Mouse (Mus musculus) Patski (cell line): Measurements from ENCODE around the gene Zc3hav1. TPM values are rescaled to one million over a fixed set of nuclear protein-coding genes. Genes with fewer than 3 reads are reported as not detected.

Experiments used
- ATAC-seq: fragments of 100-300 bp; one replicate; pipeline ENCODE4 v1.8.0; 2021
- CTCF ChIA-PET: fragments of 350-600 bp; sonication (Branson Sonifier 250); formaldehyde crosslinking; loops from one replicate; lab custom pipeline; 2022; ENCODE audit warnings: inconsistent platforms; lab: Charles Lee
- POLR2A ChIA-PET: fragments of 350-600 bp; sonication (Branson Sonifier 250); formaldehyde crosslinking; loops from one replicate; lab custom pipeline; 2022; ENCODE audit warnings: antibody characterized with exemption, inconsistent platforms; lab: Charles Lee
- DNase-seq: peaks from one replicate; pipeline ENCODE4 v3.0.0-alpha.2; 2011; ENCODE audit warnings: low read depth, low spot score
- H3K27me3 ChIP-seq: fragments of 371-371 bp; one replicate; pipeline ENCODE4 v1.5.1; 2021
- CTCF ChIP-seq: fragments of 100-300 bp; IDR thresholded peaks from one replicate; pipeline ENCODE4 v1.5.1; 2021
- in situ Hi-C: fragments of 300-500 bp; cut with MboI; formaldehyde crosslinking; loops from 3 replicates; pipeline ENCODE4 v1.11.1; 2018; ENCODE audit warnings: low pct_unique_long_range_greater_than_20kb, mixed read lengths
- polyA plus RNA-seq: library from polyadenylated mRNA; unstranded; gene quantifications from one replicate; pipeline ENCODE4 v1.2.3, GENCODE M21; 2021

Gene Zc3hav1
- polyA plus RNA-seq, 1 experiment from 2014 or later: 32.7 TPM

DNA sequence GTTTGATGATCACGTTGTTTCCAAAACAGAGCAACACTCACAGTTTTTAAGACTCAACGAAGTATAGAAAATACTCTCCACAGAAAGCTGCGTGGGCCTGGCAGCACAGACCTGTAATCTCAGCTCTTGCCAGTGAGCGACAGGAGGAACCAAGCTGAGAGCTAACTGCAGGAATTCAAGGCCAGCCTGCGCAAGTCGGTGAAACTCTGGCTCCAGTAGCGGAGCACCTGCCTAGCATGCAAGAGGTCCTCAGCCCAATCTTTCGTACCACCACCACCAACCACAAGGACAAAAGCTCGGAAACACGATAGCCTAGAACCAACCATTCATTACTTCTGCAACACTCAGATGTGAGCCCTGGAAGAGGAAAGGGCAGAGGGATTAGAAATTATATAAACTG lies 2.0 kb downstream of the Zc3hav1 start:
- no peak for ATAC-seq
- no peaks in the 10 kb centered on the region for H3K27me3 ChIP-seq
- ChIA-PET CTCF (no interaction called here), POLR2A (interaction anchor here (0.6 kb wide), 1 partner anchor 94 kb away, joined by 4 read pairs; no protein-coding TSS in a partner anchor)
- DNase-seq: no peak
- in situ Hi-C loops: no loop called here
- TF ChIP-seq CTCF: no peak

DNA sequence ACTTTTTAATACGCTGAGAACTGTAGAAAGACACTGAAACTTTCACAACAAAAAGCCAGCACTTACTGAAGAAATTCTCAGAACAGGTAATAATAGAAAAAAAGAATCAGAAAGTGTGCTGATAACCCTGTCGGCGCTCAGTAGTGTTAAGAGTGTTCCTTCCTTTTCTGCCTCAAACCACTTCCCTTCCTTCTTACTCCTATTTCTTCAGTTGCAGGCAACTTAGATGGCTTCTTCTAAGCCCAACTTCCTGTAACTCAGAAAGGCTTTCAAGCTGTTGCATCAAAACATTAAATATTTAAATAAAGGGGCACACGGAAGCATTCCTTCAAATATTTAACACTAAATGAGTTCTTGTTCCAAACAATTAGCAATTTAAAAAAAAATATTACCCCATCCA lies 2.5 kb downstream of the Zc3hav1 start:
- ATAC-seq (no peak), DNase-seq (no peak)
- TF ChIP-seq CTCF: no peak
- no peaks in the 10 kb centered on the region for H3K27me3 ChIP-seq
- ChIA-PET POLR2A (no interaction called here), CTCF (no interaction called here)
- in situ Hi-C loops: no loop called here

DNA sequence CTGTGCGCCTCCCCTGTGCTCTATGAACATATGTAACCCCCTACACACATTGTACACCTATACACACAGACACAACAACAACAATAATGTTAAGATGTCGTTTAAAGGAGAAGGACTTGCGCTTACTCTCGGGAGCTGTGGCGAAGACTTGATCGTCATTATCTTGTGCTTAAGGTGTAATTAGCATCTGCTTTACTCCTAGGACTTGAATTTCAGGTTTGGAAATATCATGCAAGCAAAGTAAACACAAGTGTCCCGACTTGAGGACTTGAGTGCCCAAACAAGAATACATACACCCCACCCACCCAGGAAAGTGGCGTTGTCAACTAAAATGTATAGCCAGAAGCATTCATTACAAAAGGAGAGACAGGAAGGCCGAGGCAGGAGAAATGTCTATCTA lies 4.6 kb downstream of the Zc3hav1 start:
- no peak for TF ChIP-seq CTCF
- in situ Hi-C loops: no loop called here
- ATAC-seq: no peak
- CTCF ChIA-PET: no interaction called here
- no peak for DNase-seq
- POLR2A ChIA-PET: no interaction called here
- H3K27me3 ChIP-seq: no peaks in the 10 kb centered on the region

DNA sequence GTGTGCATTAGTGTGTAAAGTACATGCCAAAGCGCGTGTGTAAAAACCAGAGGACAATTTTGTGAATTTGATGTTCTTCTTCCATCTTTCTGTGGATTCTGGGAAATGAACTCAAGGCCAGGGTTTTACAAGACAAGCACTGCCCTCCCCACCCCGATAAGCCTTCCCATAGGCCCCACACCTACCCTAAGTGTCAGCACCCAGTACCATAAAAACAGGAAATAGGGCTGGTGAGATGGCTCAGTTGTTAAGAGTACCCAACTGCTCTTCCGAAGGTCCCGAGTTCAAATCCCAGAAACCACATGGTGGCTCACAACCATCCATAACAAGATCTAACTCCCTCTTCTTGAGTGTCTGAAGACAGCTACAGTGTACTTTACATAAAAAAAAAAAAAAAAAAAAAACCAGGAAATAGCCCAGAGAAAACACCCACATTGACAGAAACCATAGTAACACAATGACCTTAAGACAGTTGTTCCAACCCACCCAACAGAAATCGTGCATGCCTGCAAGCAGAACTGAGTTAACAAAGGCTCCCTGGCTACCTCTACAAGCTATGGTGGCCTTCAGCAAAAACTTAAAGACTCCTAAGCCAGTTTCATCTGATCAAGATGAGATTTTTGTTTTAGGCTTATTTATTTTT lies 5.5 kb downstream of the Zc3hav1 start:
- CTCF ChIA-PET: no interaction called here
- TF ChIP-seq CTCF: no peak
- POLR2A ChIA-PET: interaction anchor here (0.6 kb wide), 1 partner anchor 49 kb away, joined by 4 read pairs; no protein-coding TSS in a partner anchor
- ATAC-seq (no peak), DNase-seq (no peak)
- in situ Hi-C loops: no loop called here
- no peaks in the 10 kb centered on the region for H3K27me3 ChIP-seq

DNA sequence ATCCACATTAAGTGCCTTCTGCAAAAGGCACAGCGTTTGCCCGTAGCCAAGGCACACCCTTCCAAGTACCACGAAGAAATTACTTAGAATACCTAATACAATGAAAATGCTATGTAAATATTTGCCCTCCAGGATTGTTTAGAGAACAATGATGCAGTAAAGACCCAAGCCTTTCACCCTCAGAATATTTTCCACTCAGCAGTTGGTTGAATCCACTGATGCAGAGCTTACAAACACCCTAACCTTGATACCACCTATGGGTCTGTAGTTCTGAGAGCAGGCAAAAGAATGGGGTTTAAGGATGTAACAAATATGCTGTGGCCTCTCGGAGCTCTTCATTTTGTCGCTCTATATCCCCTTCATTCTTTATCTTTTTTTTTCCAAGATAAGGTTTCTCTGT lies 6.5 kb downstream of the Zc3hav1 start:
- DNase-seq (no peak), ATAC-seq (no peak)
- in situ Hi-C loops: no loop called here
- ChIA-PET CTCF (no interaction called here), POLR2A (no interaction called here)
- no peak for TF ChIP-seq CTCF
- H3K27me3 ChIP-seq: no peaks in the 10 kb centered on the region

DNA sequence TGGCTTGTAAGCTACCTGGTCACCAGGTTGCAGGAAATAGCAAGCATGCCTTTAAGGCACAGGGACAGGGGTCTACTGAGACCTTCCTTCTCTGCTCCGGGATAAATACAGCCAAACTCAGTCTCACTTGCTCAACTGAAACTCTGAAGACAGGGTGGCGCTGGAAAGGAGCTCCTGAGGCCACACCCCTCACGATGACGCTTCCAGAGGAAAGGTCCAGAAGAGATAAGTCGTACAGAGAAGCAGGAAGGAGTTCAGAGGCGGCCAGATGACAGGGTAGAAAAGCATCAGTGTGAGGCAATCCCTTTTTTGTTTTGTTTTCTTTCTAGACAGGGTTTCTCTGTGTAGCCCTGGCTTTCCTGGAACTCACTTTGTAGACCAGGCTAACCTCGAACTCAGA lies 8.6 kb downstream of the Zc3hav1 start:
- ChIA-PET POLR2A (no interaction called here), CTCF (no interaction called here)
- TF ChIP-seq CTCF: no peak
- in situ Hi-C loops: no loop called here
- DNase-seq: no peak
- H3K27me3 ChIP-seq: no peaks in the 10 kb centered on the region
- ATAC-seq: no peak

DNA sequence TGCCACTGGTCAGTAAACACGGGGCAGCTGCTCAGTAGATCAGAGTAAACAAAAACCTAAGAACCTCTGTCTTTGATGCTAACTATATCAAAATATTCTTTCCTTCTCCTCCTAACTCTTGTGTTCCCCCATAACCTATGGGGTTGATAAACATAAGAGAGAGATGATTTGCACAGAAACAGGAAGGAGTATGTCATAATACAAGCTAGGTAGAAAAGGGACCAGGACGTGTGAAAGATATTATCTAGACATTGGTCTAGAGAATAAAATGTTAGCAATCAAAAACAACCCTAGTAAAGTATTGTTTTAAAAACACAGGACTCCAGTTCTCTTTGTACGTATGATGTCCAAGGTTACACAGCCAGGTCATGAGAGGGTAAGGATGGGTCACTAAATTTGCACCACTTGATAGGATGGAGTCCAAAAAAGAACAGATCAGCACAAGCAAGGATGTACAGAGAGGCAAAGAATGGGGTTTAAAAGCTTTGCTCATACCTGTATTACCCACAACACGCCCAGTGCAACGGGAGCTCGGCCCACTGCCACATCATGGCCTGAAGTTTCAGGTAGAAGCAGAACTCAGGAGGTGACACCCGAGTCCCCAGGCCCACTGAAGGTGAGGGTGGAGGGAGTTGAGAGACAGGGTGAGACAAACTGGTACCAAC lies 10.3 kb downstream of the Zc3hav1 start:
- no peak for DNase-seq
- CTCF ChIA-PET: no interaction called here
- POLR2A ChIA-PET: interaction anchor here (0.6 to 1.4 kb wide), 2 partner anchors 10 to 957 kb away, joined by 3 read pairs; partner anchors contain the start of gene Zc3hav1
- no peak for TF ChIP-seq CTCF
- H3K27me3 ChIP-seq: no peaks in the 10 kb centered on the region
- in situ Hi-C loops: no loop called here
- ATAC-seq: no peak

DNA sequence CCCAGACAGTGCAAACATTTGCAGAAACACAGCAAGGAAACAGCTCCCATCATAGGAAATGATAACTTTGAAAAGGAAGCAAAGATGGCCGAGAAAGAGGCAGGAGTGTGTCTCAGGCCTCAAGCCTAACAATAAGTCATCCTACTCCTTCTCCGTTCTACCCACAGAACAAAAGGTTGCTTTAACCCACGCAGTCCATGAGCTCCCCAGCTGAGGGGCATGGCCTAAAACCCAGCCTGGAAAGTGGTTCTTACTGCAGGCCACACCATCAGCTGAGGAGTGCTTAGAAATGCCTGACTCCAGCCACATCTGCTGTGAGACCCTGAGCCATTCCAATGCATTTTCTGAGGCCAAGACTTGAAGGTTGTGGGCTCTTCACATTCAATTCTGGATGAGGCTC lies 10.8 kb downstream of the Zc3hav1 start:
- POLR2A ChIA-PET: interaction anchor here (1.4 kb wide), 1 partner anchor 11 kb away, joined by 3 read pairs; the partner anchor contains the start of gene Zc3hav1
- in situ Hi-C loops: no loop called here

DNA sequence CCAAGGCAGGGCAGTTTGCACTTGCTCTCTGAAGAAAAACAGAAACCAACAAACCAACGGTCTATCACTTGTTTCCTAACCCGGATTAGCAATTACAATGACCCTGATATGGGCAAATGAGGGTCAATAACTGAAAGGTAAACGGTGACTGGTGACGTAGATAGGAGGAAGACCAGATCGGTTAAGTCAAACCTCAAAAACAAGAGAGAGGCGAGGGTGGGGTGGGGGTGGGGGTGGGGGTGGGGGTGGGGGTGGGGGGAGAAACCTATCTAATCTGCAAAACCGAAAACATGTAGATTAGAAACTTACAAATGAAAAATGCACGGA lies 11.8 kb downstream of the Zc3hav1 start:
- DNase-seq (no peak), ATAC-seq (no peak)
- ChIA-PET POLR2A (no interaction called here), CTCF (interaction anchor here (1.1 kb wide), 1 partner anchor 9 kb away, joined by 3 read pairs; no protein-coding TSS in a partner anchor)
- no peak for TF ChIP-seq CTCF
- in situ Hi-C loops: no loop called here
- no peaks in the 10 kb centered on the region for H3K27me3 ChIP-seq

More for the DNA sequence above, 10.8 kb downstream of the Zc3hav1 start:
- DNase-seq (no peak), ATAC-seq (no peak)
- CTCF ChIA-PET: no interaction called here
- TF ChIP-seq CTCF: no peak
- no peaks in the 10 kb centered on the region for H3K27me3 ChIP-seq

DNA sequence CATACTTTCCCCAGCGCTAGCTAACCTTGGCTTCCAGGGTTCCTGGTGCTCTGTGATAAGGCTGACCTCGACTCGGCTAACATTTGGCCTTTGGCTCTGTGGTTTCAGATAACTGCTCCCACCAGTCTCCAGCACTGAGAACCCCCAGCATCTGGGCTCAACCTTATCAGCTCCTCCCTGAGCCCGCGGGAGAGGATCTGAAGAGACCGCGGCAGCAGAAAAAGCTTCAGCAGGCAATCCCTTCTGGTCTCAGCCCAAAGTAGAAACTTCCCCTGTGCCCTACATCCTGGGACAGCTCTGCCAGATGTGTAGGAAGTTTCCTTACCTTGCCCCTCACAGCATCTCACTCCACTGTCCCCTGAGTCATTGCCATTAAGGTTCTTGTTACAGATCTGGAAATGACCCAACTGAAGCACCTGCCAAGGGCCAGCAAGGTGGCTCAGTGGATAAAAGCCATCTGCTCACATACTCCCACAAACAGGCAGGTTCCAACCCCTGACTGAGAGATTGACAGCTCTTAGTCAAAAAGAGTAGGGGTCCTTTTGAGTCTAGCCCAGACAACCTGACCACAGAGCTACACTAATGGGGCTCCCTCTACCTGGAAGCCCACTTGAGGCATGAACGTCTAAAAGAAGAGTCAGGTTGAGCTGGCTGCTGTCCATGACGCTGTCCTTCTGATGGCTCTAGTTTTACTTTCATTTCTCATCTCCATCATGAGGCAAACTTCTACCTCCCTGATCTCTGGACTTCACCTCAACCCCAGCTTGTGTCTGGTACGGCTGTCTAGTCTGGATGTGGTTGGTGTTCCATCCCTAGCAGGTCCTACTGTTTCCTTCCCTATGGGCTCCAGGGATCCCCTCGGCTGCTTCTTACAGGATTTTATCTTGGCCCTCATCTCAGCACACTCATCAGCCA lies 12.4 kb downstream of the Zc3hav1 start:
- ChIA-PET CTCF (interaction anchor here (1.1 kb wide), 1 partner anchor 9 kb away, joined by 3 read pairs; no protein-coding TSS in a partner anchor), POLR2A (no interaction called here)
- in situ Hi-C loops: no loop called here
- H3K27me3 ChIP-seq: no peaks in the 10 kb centered on the region
- DNase-seq: no peak
- no peak for ATAC-seq
- TF ChIP-seq CTCF: no peak

DNA sequence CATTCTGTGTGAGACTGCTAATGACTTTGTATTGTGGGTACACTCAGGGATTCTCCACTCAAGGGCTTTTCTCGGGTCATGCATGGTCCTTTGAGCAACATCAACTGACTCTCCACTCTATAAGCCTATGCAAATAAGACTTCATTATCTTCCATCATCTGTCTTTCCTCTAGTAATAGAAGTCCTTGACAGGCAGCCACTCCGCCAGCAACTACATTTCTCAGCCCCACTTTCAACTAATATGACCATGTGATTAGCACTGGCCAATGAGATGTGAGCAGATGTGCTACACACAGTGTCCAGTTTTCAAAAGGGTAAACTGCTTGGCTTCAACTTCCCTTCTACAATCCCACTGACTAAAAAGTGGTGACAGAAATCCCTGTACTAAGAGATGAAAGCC lies 15.3 kb downstream of the Zc3hav1 start:
- ChIA-PET POLR2A (no interaction called here), CTCF (no interaction called here)
- no peak for ATAC-seq
- TF ChIP-seq CTCF: no peak
- DNase-seq: no peak
- in situ Hi-C loops: no loop called here
- no peaks in the 10 kb centered on the region for H3K27me3 ChIP-seq
